Mouse (Mus musculus) liver, embryonic 16.5 days (tissue): ENCODE results near the gene Rbm20. TPM values are rescaled to one million over a fixed set of nuclear protein-coding genes. Genes with fewer than 3 reads are reported as not detected.
A peak's percentile ranks its signal among the peaks of the same experiment; 100 is the strongest.

Experiments used
- ATAC-seq: fragments of 200-750 bp; cut with Nextera tagmentation; 2 replicates; pipeline ENCODE4 v1.8.0; 2017; ENCODE audit warnings: low read depth, mild to moderate bottlenecking, moderate number of reproducible peaks, moderate library complexity
- H3K27ac ChIP-seq: fragments of 300-500 bp; sonication (generic); 2 replicates; pipeline ENCODE4 v1.5.1; 2014; ENCODE audit warnings: mild to moderate bottlenecking, low read length
- H3K27me3 ChIP-seq: fragments of 300-500 bp; sonication (generic); 2 replicates; pipeline ENCODE4 v1.6.1; 2014; ENCODE audit warnings: low read depth, low read length, mixed read lengths; ENCODE audit not compliant: control insufficient read depth, insufficient read depth
- H3K36me3 ChIP-seq: fragments of 300-500 bp; sonication (generic); 2 replicates; pipeline ENCODE4 v1.6.1; 2014; ENCODE audit warnings: mild to moderate bottlenecking; ENCODE audit not compliant: control insufficient read depth, insufficient read depth
- H3K4me1 ChIP-seq: fragments of 300-500 bp; sonication (generic); 2 replicates; pipeline ENCODE4 v1.6.1; 2014; ENCODE audit warnings: low read depth, low read length, mixed read lengths; ENCODE audit not compliant: control insufficient read depth
- H3K4me2 ChIP-seq: fragments of 300-500 bp; sonication (generic); 2 replicates; pipeline ENCODE4 v1.6.1; 2014; ENCODE audit warnings: low read depth, low read length, mixed read lengths
- H3K4me3 ChIP-seq: fragments of 300-500 bp; sonication (generic); 2 replicates; pipeline ENCODE4 v1.5.1; 2014; ENCODE audit warnings: low read depth, mild to moderate bottlenecking, low read length
- H3K9ac ChIP-seq: fragments of 300-500 bp; sonication (generic); 2 replicates; pipeline ENCODE4 v1.6.1; 2014; ENCODE audit warnings: low read depth, low read length
- H3K9me3 ChIP-seq: fragments of 300-500 bp; sonication (generic); replicated peaks from 2 replicates; pipeline ENCODE4 v1.6.1; 2016; ENCODE audit warnings: low read length; ENCODE audit not compliant: control insufficient read depth
- whole genome bisulfite sequencing: fragments of 180-500 bp; shearing (Covaris S2); extraction: QIAGEN DNeasy Blood & Tissue Kit; methylation state at CpG from one replicate; pipeline ENCODE4 v1.1.7; 2014; ENCODE audit not compliant: insufficient replicate concordance; 5-methylcytosine and 5-hydroxymethylcytosine counted together
- polyA plus RNA-seq: library from polyadenylated mRNA; unstranded; fragments of >200 nt; fragmentation: Nextera tagmentation; extraction: Ambion mirVana; gene quantifications from 2 replicates; pipeline ENCODE4 v1.2.1, GENCODE M21; 2015

Rbm20 gene
- polyA plus RNA-seq, 1 experiment from 2014 or later = 0.25 TPM

DNA sequence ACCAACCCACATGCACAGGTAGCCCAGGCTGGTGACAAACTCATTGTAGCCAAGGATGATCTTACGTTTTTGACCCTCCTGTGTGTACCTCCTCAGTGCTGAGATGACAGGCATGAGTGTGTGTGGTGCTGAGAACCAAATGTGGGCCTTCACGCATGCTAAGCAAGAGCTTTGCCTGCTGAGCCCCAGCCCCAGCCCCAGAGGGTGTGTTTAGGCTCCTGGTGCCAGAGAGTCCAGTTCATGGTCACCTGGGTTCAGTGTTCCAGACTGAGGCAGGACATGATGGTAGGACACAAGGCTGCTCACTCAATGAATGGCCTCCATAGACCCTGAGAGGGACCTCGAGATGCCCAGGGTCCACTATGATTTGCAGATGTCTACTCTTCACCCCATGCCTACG is 11.7 kb upstream of the Rbm20 start:
- ATAC-seq = no peak
- no peak overlapping the region for H3K9ac ChIP-seq
- H3K4me1 ChIP-seq = no peaks in the 10 kb centered on the region
- no peaks in the 10 kb centered on the region for H3K9me3 ChIP-seq
- no peak overlapping the region for H3K4me2 ChIP-seq
- no peak overlapping the region for H3K4me3 ChIP-seq
- H3K27me3 ChIP-seq = no peaks in the 10 kb centered on the region; the same call in 1 of the 2 replicates
- WGBS = 56% methylated on average over 4 of the region's 4 CpGs
- no peaks in the 10 kb centered on the region for H3K36me3 ChIP-seq
- H3K27ac ChIP-seq = no peak overlapping the region

GRCm38 (mm10) chr19:53666708-53667107 is 10.4 kb upstream of the Rbm20 start:
- 33% methylated on average over 8 of the region's 8 CpGs for WGBS
- Histone ChIP-seq H3K9ac (no peak overlapping the region), H3K36me3 (no peaks in the 10 kb centered on the region)

GRCm38 (mm10) chr19:53668821-53669220 is 8.3 kb upstream of the Rbm20 start:
- no peak overlapping the region for H3K27ac ChIP-seq

More at GRCm38 (mm10) chr19:53666708-53667107, 10.4 kb upstream of the Rbm20 start:
- ATAC-seq = no peak
- Histone ChIP-seq H3K27ac (no peak overlapping the region), H3K4me1 (no peaks in the 10 kb centered on the region), H3K4me2 (no peak overlapping the region), H3K27me3 (no peaks in the 10 kb centered on the region; the same call in 1 of the 2 replicates), H3K4me3 (no peak overlapping the region), H3K9me3 (no peaks in the 10 kb centered on the region)

GRCm38 (mm10) chr19:53670625-53671141 is 6.4 kb upstream of the Rbm20 start:
- 45% methylated on average over 12 of the region's 12 CpGs for WGBS
- ATAC-seq = no peak
- Histone ChIP-seq H3K4me2 (no peak overlapping the region), H3K36me3 (no peaks in the 10 kb centered on the region), H3K27ac (no peak overlapping the region), H3K4me3 (no peak overlapping the region), H3K27me3 (peaks cover 23% of the 10 kb centered on the region), H3K4me1 (no peaks in the 10 kb centered on the region), H3K9me3 (no peaks in the 10 kb centered on the region), H3K9ac (no peak overlapping the region)

More at GRCm38 (mm10) chr19:53668821-53669220, 8.3 kb upstream of the Rbm20 start:
- Histone ChIP-seq H3K4me3 (no peak overlapping the region), H3K27me3 (peaks cover 6% of the 10 kb centered on the region), H3K9me3 (no peaks in the 10 kb centered on the region), H3K4me2 (no peak overlapping the region), H3K9ac (no peak overlapping the region), H3K36me3 (no peaks in the 10 kb centered on the region), H3K4me1 (no peaks in the 10 kb centered on the region)
- 49% methylated on average over 7 of the region's 7 CpGs for WGBS
- ATAC-seq = no peak

GRCm38 (mm10) chr19:53671432-53671831 is 5.7 kb upstream of the Rbm20 start:
- Histone ChIP-seq H3K9ac (no peak overlapping the region), H3K36me3 (no peaks in the 10 kb centered on the region), H3K27ac (no peak overlapping the region), H3K9me3 (no peaks in the 10 kb centered on the region), H3K27me3 (peaks cover 31% of the 10 kb centered on the region), H3K4me3 (no peak overlapping the region), H3K4me1 (no peaks in the 10 kb centered on the region), H3K4me2 (no peak overlapping the region)
- 53% methylated on average over 3 of the region's 3 CpGs for WGBS
- no peak for ATAC-seq

DNA sequence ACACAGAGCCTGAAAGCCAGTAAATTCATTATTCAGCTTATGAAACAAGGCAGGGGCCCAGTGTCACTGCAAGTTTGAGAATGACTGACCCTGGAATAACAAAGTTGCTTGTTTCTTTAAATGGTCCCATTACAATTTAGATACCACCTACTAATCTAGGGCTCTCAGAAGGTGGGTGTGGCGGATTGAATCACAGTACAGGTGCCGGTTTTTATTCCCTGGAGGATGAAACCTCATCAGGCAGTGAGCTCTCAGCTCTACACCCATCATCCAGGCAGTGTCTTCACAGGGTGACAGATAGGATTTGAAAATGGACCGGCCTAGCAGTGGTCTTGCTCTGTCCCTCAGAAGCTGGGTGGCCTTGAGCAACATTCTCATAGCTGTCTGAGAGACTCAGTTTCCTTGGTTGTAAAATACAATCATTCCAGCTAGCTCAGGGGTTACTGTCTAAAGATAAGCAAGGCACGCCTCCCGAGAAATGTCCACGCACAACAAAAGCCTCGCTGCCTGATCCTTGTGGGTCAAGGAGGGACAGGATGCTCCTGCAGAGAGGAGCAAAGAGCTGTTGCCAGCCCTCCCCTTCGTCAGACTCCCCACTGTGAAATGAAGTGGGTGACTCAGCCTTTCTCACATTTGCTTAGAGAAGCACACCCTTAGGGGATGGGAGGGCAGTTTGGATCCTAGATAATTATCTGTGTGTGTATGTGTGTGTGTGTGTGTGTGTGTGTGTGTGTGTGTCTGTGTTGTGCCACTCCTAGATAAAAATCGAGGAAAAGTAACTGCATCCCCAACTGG is 2.8 kb upstream of the Rbm20 start:
- 23% methylated on average over 9 of the region's 9 CpGs for WGBS

DNA sequence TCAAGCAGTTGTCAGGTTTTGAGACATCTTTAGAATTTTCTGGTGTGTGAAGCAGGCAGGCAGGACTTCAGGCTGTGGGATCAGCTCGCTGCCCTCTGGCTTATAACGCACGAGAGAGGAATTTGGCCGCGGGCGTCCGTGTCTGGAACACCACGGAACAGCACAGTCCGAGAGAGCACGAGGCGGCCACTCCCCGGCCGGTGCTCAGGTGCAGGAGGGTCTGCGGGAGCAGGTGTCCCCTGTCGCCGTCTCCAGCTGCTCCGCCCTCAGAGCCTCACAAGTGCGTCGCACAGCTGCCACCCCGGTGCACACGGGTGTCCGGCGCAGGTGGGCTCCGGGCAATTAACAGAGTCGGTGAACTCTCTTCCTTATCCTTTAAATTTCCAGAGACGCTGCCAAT is 878 bp upstream of the Rbm20 start:
- H3K27ac ChIP-seq = no peak overlapping the region
- no peak for ATAC-seq
- H3K4me1 ChIP-seq = no peaks in the 10 kb centered on the region; the same call in 1 of the 2 replicates
- H3K9me3 ChIP-seq = no peaks in the 10 kb centered on the region
- peaks cover 54% of the 10 kb centered on the region for H3K27me3 ChIP-seq
- WGBS = 2% methylated on average over 26 of the region's 26 CpGs
- H3K4me2 ChIP-seq = peak overlapping the region; percentile 68
- H3K36me3 ChIP-seq = no peaks in the 10 kb centered on the region
- H3K9ac ChIP-seq = no peak overlapping the region
- peak overlapping the region; percentile 56 for H3K4me3 ChIP-seq

More for the DNA sequence above, 2.8 kb upstream of the Rbm20 start:
- Histone ChIP-seq H3K9me3 (no peaks in the 10 kb centered on the region), H3K27ac (no peak overlapping the region), H3K4me2 (no peak overlapping the region), H3K4me1 (no peaks in the 10 kb centered on the region; the same call in 1 of the 2 replicates), H3K4me3 (no peak overlapping the region), H3K9ac (no peak overlapping the region), H3K27me3 (peaks cover 52% of the 10 kb centered on the region), H3K36me3 (no peaks in the 10 kb centered on the region)
- no peak for ATAC-seq

GRCm38 (mm10) chr19:53679194-53679593 is 2.1 kb downstream of the Rbm20 start:
- Histone ChIP-seq H3K9ac (no peak overlapping the region), H3K27ac (no peak overlapping the region), H3K9me3 (no peaks in the 10 kb centered on the region), H3K27me3 (peaks cover 46% of the 10 kb centered on the region), H3K36me3 (no peaks in the 10 kb centered on the region), H3K4me2 (no peak overlapping the region), H3K4me3 (no peak overlapping the region), H3K4me1 (no peaks in the 10 kb centered on the region; the same call in 1 of the 2 replicates)
- WGBS = 79% methylated on average over 9 of the region's 9 CpGs
- ATAC-seq = no peak

DNA sequence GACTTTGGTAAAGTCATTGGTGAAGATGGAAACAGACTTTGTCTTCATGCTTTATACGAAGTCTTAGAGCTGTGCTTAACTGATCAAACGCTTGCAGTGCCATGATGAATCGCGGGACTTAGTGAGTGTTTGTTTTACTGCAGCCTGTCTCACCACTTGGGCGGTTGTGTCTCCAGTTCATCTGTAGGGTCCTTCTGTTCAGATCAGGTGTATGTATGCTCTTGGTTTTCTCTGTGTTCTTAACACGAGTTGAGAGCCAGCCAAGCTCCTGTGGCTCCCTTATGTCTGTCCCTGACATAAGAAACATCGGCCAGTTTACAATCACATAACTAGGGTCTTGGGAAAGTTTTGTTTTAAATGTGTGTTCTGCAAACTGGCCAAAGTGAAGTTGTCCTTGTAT is 2.9 kb downstream of the Rbm20 start:
- no peak for ATAC-seq

More for the DNA sequence above, 2.9 kb downstream of the Rbm20 start:
- Histone ChIP-seq H3K9ac (no peak overlapping the region), H3K4me3 (no peak overlapping the region), H3K9me3 (no peaks in the 10 kb centered on the region), H3K4me2 (no peak overlapping the region), H3K27me3 (peaks cover 38% of the 10 kb centered on the region), H3K36me3 (no peaks in the 10 kb centered on the region), H3K4me1 (no peaks in the 10 kb centered on the region; the same call in 1 of the 2 replicates), H3K27ac (no peak overlapping the region)
- WGBS = 61% methylated on average over 7 of the region's 7 CpGs
